Mouse (Mus musculus): Measurements from ENCODE around the gene Cmah.

DNA sequence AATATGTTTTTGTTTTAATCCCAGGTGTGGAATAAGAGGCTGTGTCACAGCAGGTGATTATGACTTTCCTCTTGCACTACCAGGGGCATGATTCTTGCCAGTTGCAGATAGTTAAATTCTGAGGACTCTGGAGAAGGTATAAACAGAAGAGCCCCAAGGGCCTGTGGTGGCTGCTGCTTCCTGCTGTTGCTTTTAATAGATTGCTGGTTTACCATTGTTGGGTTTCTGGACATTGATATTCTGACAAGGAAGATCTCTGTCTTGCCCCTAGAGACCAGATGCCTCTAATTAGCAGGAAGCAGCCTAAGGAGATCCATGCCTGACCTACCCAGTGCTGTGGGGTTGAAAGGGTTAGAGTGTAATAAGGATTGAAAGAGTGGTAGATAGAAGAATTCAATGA is 75.8 kb downstream of the Cmah start:
- TF ChIP-seq CTCF (conservative IDR thresholded peaks at IDR 0.05; ENCODE audit: low read length) (no peak), NANOG (IDR thresholded peaks at IDR 0.05; ENCODE audit: borderline replicate concordance, low read length) (no peak)

Measured in E14TG2a.4 (cell line).